Mouse (Mus musculus) CH12.LX (cell line): ENCODE measurements around the gene Gm8653. TPM values are rescaled to one million over a fixed set of nuclear protein-coding genes. Genes with fewer than 3 reads are reported as not detected.
"Not testable (repeated sequence)": the region's sequence is repeated elsewhere in the genome, so short reads cannot be mapped to it uniquely, and the experiment has no call there.

Experiments used
- DNase-seq: peaks from one replicate; pipeline ENCODE4 v3.0.0-alpha.2; 2013; ENCODE audit errors: extremely low read depth
- H3K27ac ChIP-seq: 2 replicates; pipeline ENCODE4 v1.5.1; 2012; ENCODE audit warnings: low read depth, mild to moderate bottlenecking, control low read depth, moderate library complexity; ENCODE audit not compliant: insufficient read depth
- H3K27me3 ChIP-seq: replicated peaks from 2 replicates; pipeline ENCODE3; 2012; ENCODE audit warnings: inconsistent platforms
- H3K36me3 ChIP-seq, 2 experiments: replicated peaks in 1 of 2; 2 replicates each; pipeline versions ENCODE3 to v1.6.1; 2012; ENCODE audit warnings: inconsistent platforms in 1 of 2, low read length in 1 of 2, mild to moderate bottlenecking in 1 of 2, mixed read lengths in 1 of 2, moderate library complexity in 1 of 2; ENCODE audit not compliant: control insufficient read depth in 1 of 2, insufficient read depth in 1 of 2
- H3K4me1 ChIP-seq, 2 experiments: 2 replicates each; pipeline ENCODE4 v1.6.1; 2012; ENCODE audit warnings: inconsistent platforms in 1 of 2, moderate library complexity in 1 of 2; ENCODE audit not compliant: insufficient read depth in 2 of 2, control insufficient read depth in 1 of 2
- H3K4me2 ChIP-seq: 2 replicates; pipeline ENCODE4 v1.6.1; 2012; ENCODE audit warnings: low read depth, mild to moderate bottlenecking, control low read depth; ENCODE audit not compliant: poor library complexity, insufficient read depth, severe bottlenecking
- H3K4me3 ChIP-seq, 3 experiments: fragments of 150-350 bp in 1 of 3; sonication (generic) in 1 of 3; replicated peaks in 1 of 3; 2 replicates each; pipeline versions ENCODE3 to v1.5.1; 2011 to 2012; ENCODE audit warnings: low read depth in 2 of 3, low read length in 2 of 3, mild to moderate bottlenecking in 2 of 3, moderate library complexity in 2 of 3, control low read depth in 1 of 3, improper control_type of control experiment in 1 of 3, inconsistent platforms in 1 of 3, mixed read lengths in 1 of 3; ENCODE audit not compliant: poor library complexity in 1 of 3
- H3K79me2 ChIP-seq: replicated peaks from 2 replicates; pipeline ENCODE4 v1.6.1; 2012; ENCODE audit warnings: mild to moderate bottlenecking, moderate library complexity; ENCODE audit not compliant: control insufficient read depth, poor library complexity, insufficient read depth, severe bottlenecking; ENCODE audit errors: extremely low read depth
- H3K9ac ChIP-seq: 2 replicates; pipeline ENCODE4 v1.6.1; 2012; ENCODE audit warnings: low read depth, mild to moderate bottlenecking, control low read depth, moderate library complexity; ENCODE audit not compliant: insufficient read depth
- H3K9me3 ChIP-seq: replicated peaks from 2 replicates; pipeline ENCODE3; 2012; ENCODE audit warnings: low read length, inconsistent platforms, mixed read lengths
- dilution Hi-C: fragments of 300-500 bp; cut with MboI; formaldehyde crosslinking; loops from 2 replicates; pipeline ENCODE4 v1.14.3; 2020; ENCODE audit warnings: low sequenced_read_pairs; ENCODE audit not compliant: extremely low pct_unique_long_range_greater_than_20kb, extremely low pct_ligation_motif_present
- in situ Hi-C: fragments of 300-500 bp; cut with MboI; formaldehyde crosslinking; loops from 3 replicates; pipeline ENCODE4 v1.14.3; 2019; ENCODE audit warnings: low sequenced_read_pairs, low pct_ligation_motif_present, low pct_unique_long_range_greater_than_20kb, mixed read lengths
- polyA plus RNA-seq: library from polyadenylated mRNA; unstranded; fragments of >175 nt; gene quantifications from 2 replicates; pipeline ENCODE4 v1.2.1, GENCODE M21; 2012; ENCODE audit warnings: low read depth; ENCODE audit not compliant: insufficient read length
- total RNA-seq, 2 experiments: library from RNA; depleted of rRNA; stranded (reverse); fragments of 300-350 nt in 1 of 2; fragments of >200 nt in 1 of 2; gene quantifications; 2 replicates each; pipeline ENCODE4 v1.2.3; 2012 to 2014

The Gm8653 gene
- total RNA-seq (2012; rRNA removed) (not detected in 2 replicates), total RNA-seq (2014; rRNA removed) (not detected in 2 replicates), polyA plus RNA-seq (not detected in 2 replicates)

DNA sequence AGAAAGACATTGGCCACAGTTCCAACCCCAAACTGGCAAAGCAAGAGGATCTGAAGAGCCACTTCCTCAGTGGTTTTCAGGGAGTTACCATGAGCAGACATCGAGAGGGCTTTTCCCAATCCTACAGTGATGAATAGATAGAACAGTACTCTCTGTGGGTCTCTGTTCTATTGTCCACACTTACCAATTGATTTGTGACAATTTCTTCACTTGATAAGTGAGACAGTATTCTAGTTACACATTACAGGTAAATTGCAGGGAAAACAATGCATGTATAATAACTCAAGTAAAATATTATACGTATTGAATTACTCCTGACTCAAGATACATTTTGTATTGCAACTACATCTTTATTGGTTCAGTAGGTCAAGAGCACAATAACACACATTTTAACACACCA, at the start of gene Gm8653:
Gm8653 (minus strand) TSS at position 101 of the 400 bp plus-strand sequence.
- not testable (repeated sequence) for H3K9ac ChIP-seq

DNA sequence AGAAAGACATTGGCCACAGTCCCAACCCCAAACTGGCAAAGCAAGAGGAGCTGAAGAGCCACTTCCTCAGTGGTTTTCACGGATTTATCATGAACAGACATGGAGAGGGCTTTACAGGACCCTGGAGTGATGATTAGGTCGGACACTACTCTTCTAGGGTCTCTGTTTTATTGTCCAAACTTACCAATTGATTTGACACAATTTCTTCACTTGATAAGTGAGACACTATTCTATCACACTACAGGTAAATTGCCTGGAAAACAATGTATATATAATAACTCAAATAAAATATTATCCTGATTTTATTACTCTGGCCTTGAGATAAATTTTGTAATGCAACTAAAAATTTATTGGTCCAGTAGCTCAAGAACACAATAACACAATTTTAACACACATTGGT, 28.3 kb upstream of the Gm8653 start, which contains the start of gene Gm8453:
Gm8453 (minus strand) TSS at position 101 of the 400 bp plus-strand sequence.
- H3K9me3 ChIP-seq, H3K4me1 ChIP-seq, H3K27ac ChIP-seq, H3K27me3 ChIP-seq, H3K9ac ChIP-seq, H3K4me3 ChIP-seq, H3K79me2 ChIP-seq, H3K36me3 ChIP-seq, dilution Hi-C loops, in situ Hi-C loops, H3K4me2 ChIP-seq, DNase-seq: not testable (repeated sequence)

More for the DNA sequence above, at the start of gene Gm8653:
- H3K79me2 ChIP-seq, H3K36me3 ChIP-seq, H3K9me3 ChIP-seq, in situ Hi-C loops, H3K4me2 ChIP-seq, H3K4me3 ChIP-seq, H3K4me1 ChIP-seq, DNase-seq, dilution Hi-C loops, H3K27me3 ChIP-seq, H3K27ac ChIP-seq: not testable (repeated sequence)

DNA sequence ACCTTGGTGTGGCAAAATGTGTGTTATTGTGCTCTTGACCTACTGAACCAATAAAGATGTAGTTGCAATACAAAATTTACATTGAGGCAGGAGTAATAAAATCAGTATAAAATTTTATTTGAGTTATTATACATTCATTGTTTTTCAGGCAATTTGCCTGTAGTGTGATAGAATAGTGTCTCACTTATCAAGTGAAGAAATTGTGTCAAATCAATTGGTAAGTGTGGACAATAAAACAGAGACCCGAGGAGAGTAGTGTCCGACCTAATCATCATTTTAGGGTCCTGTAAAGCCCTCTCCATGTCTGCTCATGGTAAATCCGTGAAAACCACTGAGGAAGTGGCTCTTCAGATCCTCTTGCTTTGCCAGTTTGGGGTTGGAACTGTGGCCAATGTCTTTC, 12.0 kb downstream of the Gm8653 start, which contains the start of gene Vmn1r143:
Vmn1r143 (plus strand) TSS at position 301 of the 400 bp plus-strand sequence.
- in situ Hi-C loops, dilution Hi-C loops: not testable (repeated sequence)

DNA sequence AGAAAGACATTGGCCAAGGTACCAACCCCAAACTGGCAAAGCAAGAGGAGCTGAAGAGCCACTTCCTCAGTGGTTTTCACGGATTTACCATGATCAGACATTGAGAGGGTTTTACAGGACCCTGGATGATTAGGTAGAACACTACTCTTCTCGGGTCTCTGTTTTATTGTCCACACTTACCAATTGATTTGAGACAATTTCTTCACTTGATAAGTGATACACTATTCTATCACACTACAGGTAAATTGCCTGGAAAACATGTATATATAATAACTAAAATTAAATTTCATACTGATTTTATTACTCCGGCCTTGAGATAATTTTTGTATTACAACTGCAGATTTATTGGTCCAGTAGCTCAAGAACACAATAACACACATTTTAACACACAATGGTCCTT, 37.1 kb downstream of the Gm8653 start, which contains the start of gene Vmn1r142:
Vmn1r142 (minus strand) TSS at position 101 of the 400 bp plus-strand sequence.
- not testable (repeated sequence) for H3K79me2 ChIP-seq, H3K9ac ChIP-seq

More for the DNA sequence above, 12.0 kb downstream of the Gm8653 start, which contains the start of gene Vmn1r143:
- not testable (repeated sequence) for H3K27ac ChIP-seq, H3K27me3 ChIP-seq, H3K4me1 ChIP-seq, DNase-seq, H3K4me2 ChIP-seq, H3K9me3 ChIP-seq, H3K36me3 ChIP-seq, H3K79me2 ChIP-seq, H3K9ac ChIP-seq, H3K4me3 ChIP-seq

More for the DNA sequence above, 37.1 kb downstream of the Gm8653 start, which contains the start of gene Vmn1r142:
- H3K4me1 ChIP-seq, H3K36me3 ChIP-seq, H3K9me3 ChIP-seq, dilution Hi-C loops, in situ Hi-C loops, H3K4me3 ChIP-seq, H3K4me2 ChIP-seq, DNase-seq, H3K27ac ChIP-seq, H3K27me3 ChIP-seq: not testable (repeated sequence)

Other genes with a start within 250 kb of the Gm8653 start
- gene Vmn1r137, start 206.7 kb downstream of the Gm8653 start, total RNA-seq (2012; rRNA removed) = not detected in 2 replicates
- not detected in 2 replicates for gene Vmn1r137, start 206.7 kb downstream of the Gm8653 start, total RNA-seq (2014; rRNA removed)
- gene Vmn1r137, start 206.7 kb downstream of the Gm8653 start, polyA plus RNA-seq = not detected in 2 replicates
- not detected in 2 replicates for gene Vmn1r138, start 172.4 kb downstream of the Gm8653 start, total RNA-seq (2012; rRNA removed)
- gene Vmn1r138, start 172.4 kb downstream of the Gm8653 start, total RNA-seq (2014; rRNA removed) = not detected in 2 replicates
- gene Vmn1r138, start 172.4 kb downstream of the Gm8653 start, polyA plus RNA-seq = not detected in 2 replicates
- gene Gm6176, start 145.0 kb downstream of the Gm8653 start, total RNA-seq (2012; rRNA removed) = not detected in 2 replicates
- gene Gm6176, start 145.0 kb downstream of the Gm8653 start, total RNA-seq (2014; rRNA removed) = not detected in 2 replicates
- gene Gm6176, start 145.0 kb downstream of the Gm8653 start, polyA plus RNA-seq = not detected in 2 replicates
- gene Vmn1r139, start 132.2 kb downstream of the Gm8653 start, total RNA-seq (2012; rRNA removed) = not detected in 2 replicates
- gene Vmn1r139, start 132.2 kb downstream of the Gm8653 start, total RNA-seq (2014; rRNA removed) = not detected in 2 replicates
- not detected in 2 replicates for gene Vmn1r139, start 132.2 kb downstream of the Gm8653 start, polyA plus RNA-seq
- not detected in 2 replicates for gene Gm16451, start 83.0 kb downstream of the Gm8653 start, total RNA-seq (2012; rRNA removed)
- not detected in 2 replicates for gene Gm16451, start 83.0 kb downstream of the Gm8653 start, total RNA-seq (2014; rRNA removed)
- gene Gm16451, start 83.0 kb downstream of the Gm8653 start, polyA plus RNA-seq = not detected in 2 replicates
- gene Gm10666, start 66.5 kb downstream of the Gm8653 start, total RNA-seq (2012; rRNA removed) = not detected in 2 replicates
- not detected in 2 replicates for gene Gm10666, start 66.5 kb downstream of the Gm8653 start, total RNA-seq (2014; rRNA removed)
- not detected in 2 replicates for gene Gm10666, start 66.5 kb downstream of the Gm8653 start, polyA plus RNA-seq
- not detected in 2 replicates for gene Vmn1r142, start 37.2 kb downstream of the Gm8653 start, total RNA-seq (2012; rRNA removed)
- not detected in 2 replicates for gene Vmn1r142, start 37.2 kb downstream of the Gm8653 start, total RNA-seq (2014; rRNA removed)
- not detected in 2 replicates for gene Vmn1r142, start 37.2 kb downstream of the Gm8653 start, polyA plus RNA-seq
- gene Vmn1r143, start 11.9 kb downstream of the Gm8653 start, total RNA-seq (2012; rRNA removed) = not detected in 2 replicates
- gene Vmn1r143, start 11.9 kb downstream of the Gm8653 start, total RNA-seq (2014; rRNA removed) = not detected in 2 replicates
- gene Vmn1r143, start 11.9 kb downstream of the Gm8653 start, polyA plus RNA-seq = not detected in 2 replicates
- gene Gm8453, start 28.2 kb upstream of the Gm8653 start, total RNA-seq (2012; rRNA removed) = not detected in 2 replicates
- gene Gm8453, start 28.2 kb upstream of the Gm8653 start, total RNA-seq (2014; rRNA removed) = not detected in 2 replicates
- not detected in 2 replicates for gene Gm8453, start 28.2 kb upstream of the Gm8653 start, polyA plus RNA-seq
- not detected in 2 replicates for gene Gm4187, start 128.5 kb upstream of the Gm8653 start, total RNA-seq (2012; rRNA removed)
- not detected in 2 replicates for gene Gm4187, start 128.5 kb upstream of the Gm8653 start, total RNA-seq (2014; rRNA removed)
- not detected in 2 replicates for gene Gm4187, start 128.5 kb upstream of the Gm8653 start, polyA plus RNA-seq
- not detected in 2 replicates for gene Gm8660, start 169.8 kb upstream of the Gm8653 start, total RNA-seq (2012; rRNA removed)
- gene Gm8660, start 169.8 kb upstream of the Gm8653 start, total RNA-seq (2014; rRNA removed) = not detected in 2 replicates
- not detected in 2 replicates for gene Gm8660, start 169.8 kb upstream of the Gm8653 start, polyA plus RNA-seq
- gene Vmn1r148, start 212.3 kb upstream of the Gm8653 start, total RNA-seq (2012; rRNA removed) = not detected in 2 replicates
- gene Vmn1r148, start 212.3 kb upstream of the Gm8653 start, total RNA-seq (2014; rRNA removed) = not detected in 2 replicates
- not detected in 2 replicates for gene Vmn1r148, start 212.3 kb upstream of the Gm8653 start, polyA plus RNA-seq
- not detected in 2 replicates for gene Vmn1r149, start 237.0 kb upstream of the Gm8653 start, total RNA-seq (2012; rRNA removed)
- not detected in 2 replicates for gene Vmn1r149, start 237.0 kb upstream of the Gm8653 start, total RNA-seq (2014; rRNA removed)
- not detected in 2 replicates for gene Vmn1r149, start 237.0 kb upstream of the Gm8653 start, polyA plus RNA-seq